In the genomic region with DNA sequence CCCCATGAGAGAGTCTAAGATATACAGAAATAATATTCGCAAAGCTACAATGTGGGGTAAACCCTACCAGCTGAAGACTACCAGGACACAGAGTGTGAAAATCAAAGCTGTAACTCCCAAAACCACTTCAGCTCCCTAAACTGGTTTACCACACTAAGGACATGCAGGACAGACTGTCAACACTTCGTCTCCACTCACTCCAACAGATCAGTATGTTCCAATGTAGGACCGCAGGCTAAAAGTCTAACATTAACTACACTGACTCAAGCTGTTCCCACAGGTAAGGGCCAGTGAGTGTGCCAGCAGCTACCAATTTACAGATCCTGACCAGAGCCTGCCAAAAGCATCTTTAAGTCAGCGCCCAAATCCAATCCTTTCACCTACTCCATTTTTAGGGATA, we compare ENCODE assay signal across 19 mouse cellular contexts.
DNase-seq lines count a peak whose midpoint lies in the region; ATAC-seq and TF ChIP-seq lines count a peak whose summit lies in the region.
"Had no signal": no experiment of that assay in that cellular context is flagged by ENCODE, and none has a peak within 500 bp of the region (broad histone marks: within the 10 kb centered on the region; RNA-seq: fewer than 3 reads in every experiment).

No protein-coding gene starts in this region.

- H3K27ac ChIP-seq in kidney, adult 2 months (ENCODE audit: insufficient read depth, low read depth, low read length): peak overlapping the region; percentile 16; the same call in 1 of the 2 replicates
- no peak overlapping the region for H3K27ac ChIP-seq in kidney, embryonic 15.5 days
- no peak overlapping the region for H3K27ac ChIP-seq in forebrain, embryonic 15.5 days (replicated peaks)
- H3K27ac ChIP-seq in midbrain, embryonic 16.5 days (ENCODE audit: low read length): no peak overlapping the region
- H3K27ac ChIP-seq: hindbrain, embryonic 13.5 days; intestine, embryonic 15.5 days; left cerebral cortex, adult 2 months; macrophage; midbrain, embryonic 12.5 days had no signal

- 80% methylated on average over 4 of the region's 4 CpGs for WGBS in kidney, adult 2 months
- 95% methylated on average over 4 of the region's 4 CpGs for WGBS in kidney, embryonic 15.5 days
- WGBS in forebrain, embryonic 15.5 days: 91% methylated on average over 4 of the region's 4 CpGs
- WGBS in midbrain, embryonic 16.5 days: 90% methylated on average over 4 of the region's 4 CpGs

- no peaks in the 10 kb centered on the region for H3K9me3 ChIP-seq in kidney, embryonic 15.5 days (replicated peaks)
- no peaks in the 10 kb centered on the region for H3K9me3 ChIP-seq in forebrain, embryonic 15.5 days
- no peaks in the 10 kb centered on the region for H3K9me3 ChIP-seq in midbrain, embryonic 16.5 days (replicated peaks; ENCODE audit: control insufficient read depth, low read length, poor library complexity, severe bottlenecking)
- H3K9me3 ChIP-seq: hindbrain, embryonic 13.5 days; intestine, embryonic 15.5 days; limb, embryonic 15.5 days; midbrain, embryonic 12.5 days had no signal

- 0 out of 2 replicates have a peak, but pooled peaks cover 4% of the 10 kb centered on the region for H3K4me1 ChIP-seq in kidney, adult 2 months (ENCODE audit: control insufficient read depth, insufficient read depth, low read length)
- H3K4me1 ChIP-seq in kidney, embryonic 15.5 days: no peaks in the 10 kb centered on the region
- H3K4me1 ChIP-seq in forebrain, embryonic 15.5 days: no peaks in the 10 kb centered on the region
- no peaks in the 10 kb centered on the region for H3K4me1 ChIP-seq in midbrain, embryonic 16.5 days (ENCODE audit: control insufficient read depth, insufficient read depth, low read length)
- H3K4me1 ChIP-seq: hindbrain, embryonic 13.5 days; midbrain, embryonic 12.5 days had no signal

- no peak overlapping the region for H3K4me3 ChIP-seq in kidney, adult 2 months (ENCODE audit: insufficient read depth, low read depth, low read length)
- H3K4me3 ChIP-seq in kidney, embryonic 15.5 days (replicated peaks): no peak overlapping the region
- no peak overlapping the region for H3K4me3 ChIP-seq in forebrain, embryonic 15.5 days
- no peak overlapping the region for H3K4me3 ChIP-seq in midbrain, embryonic 16.5 days (ENCODE audit: low read depth, low read length)
- H3K4me3 ChIP-seq: hindbrain, embryonic 13.5 days; intestine, embryonic 15.5 days; left cerebral cortex, adult 2 months; limb, embryonic 15.5 days; midbrain, embryonic 12.5 days had no signal

- intact Hi-C loops in heart, postnatal 36 days (cut with DNase I): no loop called here

- no peak for TF ChIP-seq POLR2A in kidney, adult 2 months (IDR thresholded peaks at IDR 0.05; ENCODE audit: low read depth, low read length)

- no peak for ATAC-seq in kidney, embryonic 15.5 days (replicated peaks; ENCODE audit: low FRiP score)
- no peak for ATAC-seq in forebrain, embryonic 15.5 days (replicated peaks)
- ATAC-seq in midbrain, embryonic 16.5 days: no peak
- ATAC-seq: intestine, embryonic 15.5 days had no signal

- H3K27me3 ChIP-seq in kidney, adult 2 months (replicated peaks; ENCODE audit: control insufficient read depth, insufficient read depth, low read length): no peaks in the 10 kb centered on the region
- no peaks in the 10 kb centered on the region for H3K27me3 ChIP-seq in kidney, embryonic 15.5 days
- H3K27me3 ChIP-seq in forebrain, embryonic 15.5 days: no peaks in the 10 kb centered on the region
- H3K27me3 ChIP-seq in midbrain, embryonic 16.5 days (ENCODE audit: control insufficient read depth, insufficient read depth, low read depth, low read length): no peaks in the 10 kb centered on the region
- H3K27me3 ChIP-seq: CH12.LX; hindbrain, embryonic 13.5 days; intestine, embryonic 15.5 days; limb, embryonic 15.5 days; midbrain, embryonic 12.5 days had no signal

- H3K9ac ChIP-seq in kidney, embryonic 15.5 days: no peak overlapping the region
- no peak overlapping the region for H3K9ac ChIP-seq in forebrain, embryonic 15.5 days (replicated peaks)
- no peak overlapping the region for H3K9ac ChIP-seq in midbrain, embryonic 16.5 days (ENCODE audit: low read depth, low read length)
- H3K9ac ChIP-seq: hindbrain, embryonic 13.5 days; intestine, embryonic 15.5 days; limb, embryonic 15.5 days; midbrain, embryonic 12.5 days had no signal

- peak; percentile 0 to 4 for DNase-seq in adrenal gland, adult 18-20 months (ENCODE audit: low spot score in 2 of 2)
- no peak for DNase-seq in adrenal gland, postnatal 14 days
- DNase-seq in kidney, adult 2 months: peak; percentile 68
- peak; percentile 86 for DNase-seq in fat pad, adult 2 months (ENCODE audit: extremely low read depth, low read depth, low spot score)
- DNase-seq in heart, postnatal 36 days: peak; percentile 17 to 51
- DNase-seq: adrenal gland, postnatal 36 days; gastrocnemius, postnatal 25 days; lung, adult 18-20 months; right cerebral cortex, postnatal 4 days had no signal

- H3K36me3 ChIP-seq in kidney, adult 2 months (ENCODE audit: control insufficient read depth, insufficient read depth, low read length): peaks cover 1% of the 10 kb centered on the region; the same call in 1 of the 2 replicates
- peaks cover 37% of the 10 kb centered on the region for H3K36me3 ChIP-seq in kidney, embryonic 15.5 days
- H3K36me3 ChIP-seq in forebrain, embryonic 15.5 days: no peaks in the 10 kb centered on the region
- H3K36me3 ChIP-seq in midbrain, embryonic 16.5 days (ENCODE audit: control insufficient read depth, insufficient read depth, low read length): peaks cover 5% of the 10 kb centered on the region; the same call in 1 of the 2 replicates

- TF ChIP-seq CTCF in kidney, adult 2 months (conservative IDR thresholded peaks at IDR 0.05; ENCODE audit: insufficient read depth, insufficient read length, low read depth, low read length): no peak

- H3K4me2 ChIP-seq in kidney, embryonic 15.5 days: no peak overlapping the region
- no peak overlapping the region for H3K4me2 ChIP-seq in forebrain, embryonic 15.5 days (replicated peaks)
- H3K4me2 ChIP-seq in midbrain, embryonic 16.5 days (ENCODE audit: low read length): no peak overlapping the region
- H3K4me2 ChIP-seq: hindbrain, embryonic 13.5 days; intestine, embryonic 15.5 days; limb, embryonic 15.5 days; midbrain, embryonic 12.5 days had no signal
